Mouse (Mus musculus): ENCODE results near the gene Aldh2. TPM values are rescaled to one million over a fixed set of nuclear protein-coding genes. Genes with fewer than 3 reads are reported as not detected.
A peak's percentile ranks its signal among the peaks of the same experiment; 100 is the strongest.

Gene Aldh2
- polyA plus RNA-seq, 1 experiment = 174 TPM

GRCm38 (mm10) chr5:121592816-121593407, 712 bp downstream of the Aldh2 start:
- Histone ChIP-seq H3K4me3 (replicated peaks; ENCODE audit: insufficient read depth, low read depth, low read length) (peak overlapping the region; percentile 68), H3K4me1 (ENCODE audit: control insufficient read depth, insufficient read depth, low read length) (no peaks in the 10 kb centered on the region), H3K27ac (ENCODE audit: insufficient read depth, low read length) (no peak overlapping the region), H3K27me3 (ENCODE audit: control insufficient read depth, insufficient read depth, low read length) (no peaks in the 10 kb centered on the region)
- no peak for TF ChIP-seq POLR2A (IDR thresholded peaks at IDR 0.05; ENCODE audit: borderline replicate concordance, insufficient read depth, low read length)
- no peak for TF ChIP-seq CTCF (IDR thresholded peaks at IDR 0.05; ENCODE audit: borderline replicate concordance, insufficient read depth, low read depth, low read length)
- WGBS = 7% methylated on average over 33 of the region's 33 CpGs
- DNase-seq = no peak

GRCm38 (mm10) chr5:121592064-121592815, 1.4 kb downstream of the Aldh2 start:
- H3K4me1 ChIP-seq (ENCODE audit: control insufficient read depth, insufficient read depth, low read length) = no peaks in the 10 kb centered on the region
- H3K27ac ChIP-seq (ENCODE audit: insufficient read depth, low read length) = no peak overlapping the region
- WGBS = 66% methylated on average over 11 of the region's 11 CpGs
- H3K4me3 ChIP-seq (replicated peaks; ENCODE audit: insufficient read depth, low read depth, low read length) = no peak overlapping the region
- no peak for DNase-seq
- TF ChIP-seq POLR2A (IDR thresholded peaks at IDR 0.05; ENCODE audit: borderline replicate concordance, insufficient read depth, low read length) = no peak
- no peak for TF ChIP-seq CTCF (IDR thresholded peaks at IDR 0.05; ENCODE audit: borderline replicate concordance, insufficient read depth, low read depth, low read length)
- no peaks in the 10 kb centered on the region for H3K27me3 ChIP-seq (ENCODE audit: control insufficient read depth, insufficient read depth, low read length)

GRCm38 (mm10) chr5:121591417-121592063, 2.1 kb downstream of the Aldh2 start:
- no peak for TF ChIP-seq CTCF (IDR thresholded peaks at IDR 0.05; ENCODE audit: borderline replicate concordance, insufficient read depth, low read depth, low read length)
- TF ChIP-seq POLR2A (IDR thresholded peaks at IDR 0.05; ENCODE audit: borderline replicate concordance, insufficient read depth, low read length) = no peak
- Histone ChIP-seq H3K4me3 (replicated peaks; ENCODE audit: insufficient read depth, low read depth, low read length) (no peak overlapping the region), H3K27me3 (ENCODE audit: control insufficient read depth, insufficient read depth, low read length) (no peaks in the 10 kb centered on the region), H3K4me1 (ENCODE audit: control insufficient read depth, insufficient read depth, low read length) (no peaks in the 10 kb centered on the region), H3K27ac (ENCODE audit: insufficient read depth, low read length) (no peak overlapping the region)
- 63% methylated on average over 11 of the region's 11 CpGs for WGBS
- DNase-seq = no peak

GRCm38 (mm10) chr5:121589928-121590327, 3.7 kb downstream of the Aldh2 start:
- TF ChIP-seq POLR2A (IDR thresholded peaks at IDR 0.05; ENCODE audit: borderline replicate concordance, insufficient read depth, low read length) = no peak
- Histone ChIP-seq H3K27ac (ENCODE audit: insufficient read depth, low read length) (no peak overlapping the region), H3K4me1 (ENCODE audit: control insufficient read depth, insufficient read depth, low read length) (no peaks in the 10 kb centered on the region), H3K4me3 (replicated peaks; ENCODE audit: insufficient read depth, low read depth, low read length) (no peak overlapping the region), H3K27me3 (ENCODE audit: control insufficient read depth, insufficient read depth, low read length) (no peaks in the 10 kb centered on the region)
- WGBS = 83% methylated on average over 6 of the region's 6 CpGs
- DNase-seq = no peak

- no peak overlapping the region for H3K4me3 ChIP-seq (replicated peaks; ENCODE audit: insufficient read depth, low read depth, low read length)
- TF ChIP-seq POLR2A (IDR thresholded peaks at IDR 0.05; ENCODE audit: borderline replicate concordance, insufficient read depth, low read length) = no peak
- WGBS = 58% methylated on average over 6 of the region's 6 CpGs
- 0 out of 2 replicates have a peak, but pooled peaks cover 3% of the 10 kb centered on the region for H3K4me1 ChIP-seq (ENCODE audit: control insufficient read depth, insufficient read depth, low read length)
- no peaks in the 10 kb centered on the region for H3K27me3 ChIP-seq (ENCODE audit: control insufficient read depth, insufficient read depth, low read length)
- no peak for DNase-seq
- no peak overlapping the region; the same call in 1 of the 2 replicates for H3K27ac ChIP-seq (ENCODE audit: insufficient read depth, low read length)
These were observed 7.1 kb downstream of the Aldh2 start for GRCm38 (mm10) chr5:121586400-121587039.

- WGBS = 64% methylated on average over 5 of the region's 5 CpGs
- TF ChIP-seq CTCF (IDR thresholded peaks at IDR 0.05; ENCODE audit: borderline replicate concordance, insufficient read depth, low read depth, low read length) (no peak), POLR2A (IDR thresholded peaks at IDR 0.05; ENCODE audit: borderline replicate concordance, insufficient read depth, low read length) (no peak)
- Histone ChIP-seq H3K27ac (ENCODE audit: insufficient read depth, low read length) (no peak overlapping the region), H3K4me3 (replicated peaks; ENCODE audit: insufficient read depth, low read depth, low read length) (no peak overlapping the region), H3K27me3 (ENCODE audit: control insufficient read depth, insufficient read depth, low read length) (no peaks in the 10 kb centered on the region), H3K4me1 (ENCODE audit: control insufficient read depth, insufficient read depth, low read length) (0 out of 2 replicates have a peak, but pooled peaks cover 3% of the 10 kb centered on the region)
- DNase-seq = no peak
These were observed 7.9 kb downstream of the Aldh2 start for GRCm38 (mm10) chr5:121585699-121586098.

- Histone ChIP-seq H3K4me1 (ENCODE audit: control insufficient read depth, insufficient read depth, low read length) (0 out of 2 replicates have a peak, but pooled peaks cover 3% of the 10 kb centered on the region), H3K27ac (ENCODE audit: insufficient read depth, low read length) (no peak overlapping the region), H3K4me3 (replicated peaks; ENCODE audit: insufficient read depth, low read depth, low read length) (no peak overlapping the region), H3K27me3 (ENCODE audit: control insufficient read depth, insufficient read depth, low read length) (no peaks in the 10 kb centered on the region)
- 95% methylated on average over 10 of the region's 10 CpGs for WGBS
- no peak for DNase-seq
- TF ChIP-seq POLR2A (IDR thresholded peaks at IDR 0.05; ENCODE audit: borderline replicate concordance, insufficient read depth, low read length) = no peak
- TF ChIP-seq CTCF (IDR thresholded peaks at IDR 0.05; ENCODE audit: borderline replicate concordance, insufficient read depth, low read depth, low read length) = no peak
These were observed 8.6 kb downstream of the Aldh2 start for GRCm38 (mm10) chr5:121585005-121585404.
